Mouse (Mus musculus) gastrocnemius, postnatal 36 days (tissue): ENCODE data around the gene Rcn1. TPM values are rescaled to one million over a fixed set of nuclear protein-coding genes. Genes with fewer than 3 reads are reported as not detected.

Experiments used
- DNase-seq, 2 experiments: peaks; one replicate each; pipeline ENCODE4 v3.0.0; 2022
- intact Hi-C: fragments of 180-260 bp; cut with DNase I; formaldehyde crosslinking; loops from one replicate; pipeline ENCODE4 v1.15.1; 2025
- long read RNA-seq, 2 experiments: library from polyadenylated mRNA; stranded (forward); transcript quantifications; one replicate each; pipeline ENCODE4 v2.0.0; 2021
- total RNA-seq, 2 experiments: library from RNA; stranded (reverse); gene quantifications; 2 replicates each; pipeline ENCODE4 v1.2.3; 2021

Gene Rcn1
- 1 to 10 TPM; 8.6 to 9.4 TPM for total RNA-seq
- long read RNA-seq, experiment 1, transcript Rcn1-201 (6 exons, 2,720 nt), result major isoform, 16 of 18 reads
- long read RNA-seq, experiment 1, partial matches to known transcripts, result 0 of 18 reads
- long read RNA-seq, experiment 1, other reads (novel, unspliced or antisense), result 2 of 18 reads
- long read RNA-seq, experiment 2, transcript Rcn1-201 (6 exons, 2,720 nt), result major isoform, 11 of 12 reads
- long read RNA-seq, experiment 2, partial matches to known transcripts, result 1 of 12 reads
- long read RNA-seq, experiment 2, other reads (novel, unspliced or antisense), result 0 of 12 reads

GRCm38 (mm10) chr2:105399085-105399891 is at the start of gene Rcn1:
Gene Rcn1 (minus strand): TSS chr2:105399319.
- DNase-seq, result peak; percentile 71 to 74
- intact Hi-C loops, result no loop called here

- no peak for DNase-seq
- intact Hi-C loops, result no loop called here
These were observed 45.0 kb upstream of the Rcn1 start for GRCm38 (mm10) chr2:105444072-105444471.

GRCm38 (mm10) chr2:105439022-105439421 is 39.9 kb upstream of the Rcn1 start:
- DNase-seq, result no peak
- intact Hi-C loops, result no loop called here

- intact Hi-C loops, result no loop called here
- DNase-seq, result no peak
These were observed 39.4 kb upstream of the Rcn1 start for GRCm38 (mm10) chr2:105438525-105438924.

- DNase-seq, result no peak
- intact Hi-C loops, result no loop called here
These were observed 33.8 kb upstream of the Rcn1 start for GRCm38 (mm10) chr2:105432927-105433326.

GRCm38 (mm10) chr2:105430373-105430772 is 31.3 kb upstream of the Rcn1 start:
- DNase-seq, result no peak
- intact Hi-C loops, result no loop called here

- intact Hi-C loops, result loop anchor here (5.0 kb wide), 1 partner anchor 63 kb away; no protein-coding TSS in a partner anchor
- no peak for DNase-seq
These were observed 30.8 kb upstream of the Rcn1 start for GRCm38 (mm10) chr2:105429899-105430298.

- intact Hi-C loops, result loop anchor here (5.0 kb wide), 1 partner anchor 61 kb away; no protein-coding TSS in a partner anchor
- DNase-seq, result no peak
These were observed 29.3 kb upstream of the Rcn1 start for GRCm38 (mm10) chr2:105428467-105428866.

- peak; percentile 29 to 57 for DNase-seq
- intact Hi-C loops, result loop anchor here (5.0 kb wide), 1 partner anchor 61 kb away; no protein-coding TSS in a partner anchor
These were observed 28.9 kb upstream of the Rcn1 start for GRCm38 (mm10) chr2:105428029-105428428.

GRCm38 (mm10) chr2:105427447-105427846 is 28.3 kb upstream of the Rcn1 start:
- no peak for DNase-seq
- intact Hi-C loops, result loop anchor here (1.0 to 5.0 kb wide), 2 partner anchors 60 to 93 kb away; no protein-coding TSS in a partner anchor

- intact Hi-C loops, result no loop called here
- DNase-seq, result no peak
These were observed 19.6 kb upstream of the Rcn1 start for GRCm38 (mm10) chr2:105418629-105419227.

GRCm38 (mm10) chr2:105417663-105418062 is 18.5 kb upstream of the Rcn1 start:
- no peak for DNase-seq

GRCm38 (mm10) chr2:105416660-105417348 is 17.7 kb upstream of the Rcn1 start:
- no peak for DNase-seq
- intact Hi-C loops, result no loop called here

More at GRCm38 (mm10) chr2:105417663-105418062, 18.5 kb upstream of the Rcn1 start:
- intact Hi-C loops, result no loop called here

GRCm38 (mm10) chr2:105416046-105416659 is 17.0 kb upstream of the Rcn1 start:
- no peak for DNase-seq
- intact Hi-C loops, result no loop called here

- intact Hi-C loops, result no loop called here
- no peak for DNase-seq
These were observed 15.2 kb upstream of the Rcn1 start for GRCm38 (mm10) chr2:105414309-105414708.

- no peak for DNase-seq
- intact Hi-C loops, result no loop called here
These were observed 10.1 kb upstream of the Rcn1 start for GRCm38 (mm10) chr2:105409253-105409652.

GRCm38 (mm10) chr2:105408511-105408910 is 9.4 kb upstream of the Rcn1 start:
- peak; percentile 43 to 49 for DNase-seq
- intact Hi-C loops, result no loop called here

- DNase-seq, result no peak
- intact Hi-C loops, result no loop called here
These were observed 3.1 kb upstream of the Rcn1 start for GRCm38 (mm10) chr2:105402180-105402579.

GRCm38 (mm10) chr2:105400558-105400957 is 1.4 kb upstream of the Rcn1 start:
- no peak for DNase-seq
- intact Hi-C loops, result no loop called here

GRCm38 (mm10) chr2:105398636-105399084 is 459 bp downstream of the Rcn1 start:
- intact Hi-C loops, result no loop called here
- DNase-seq, result peak; percentile 19 to 60
